Mouse (Mus musculus) midbrain, embryonic 12.5 days (tissue): ENCODE results near the gene Frmd6. TPM values are rescaled to one million over a fixed set of nuclear protein-coding genes. Genes with fewer than 3 reads are reported as not detected.

Experiments
- polyA plus RNA-seq: library from polyadenylated mRNA; unstranded; fragments of >200 nt; fragmentation: Nextera tagmentation; extraction: Ambion mirVana; gene quantifications from 2 replicates; pipeline ENCODE4 v1.2.1, GENCODE M21; 2016

The Frmd6 gene
- polyA plus RNA-seq, 1 experiment from 2014 or later = 19.4 TPM

Other genes starting within 250 kb of the Frmd6 start
- 232 and 235 TPM in 2 replicates for gene Actr10, start 112.3 kb downstream of the Frmd6 start, polyA plus RNA-seq
- gene Psma3, start 149.1 kb downstream of the Frmd6 start, polyA plus RNA-seq = 533 and 555 TPM in 2 replicates
- gene Arid4a, start 190.5 kb downstream of the Frmd6 start, polyA plus RNA-seq = 35.8 and 37.1 TPM in 2 replicates